Mouse (Mus musculus) ES-Bruce4 (cell line): Measurements from ENCODE around the gene Foxl1. TPM values are rescaled to one million over a fixed set of nuclear protein-coding genes. Genes with fewer than 3 reads are reported as not detected.
A peak's percentile ranks its signal among the peaks of the same experiment; 100 is the strongest.

Experiments used
- H3K27ac ChIP-seq: 2 replicates; pipeline ENCODE4 v1.5.1; 2012; ENCODE audit warnings: low read length, inconsistent platforms; ENCODE audit not compliant: insufficient read depth
- H3K27me3 ChIP-seq: 2 replicates; pipeline ENCODE4 v1.6.1; 2012; ENCODE audit warnings: mild to moderate bottlenecking, low read length, inconsistent platforms; ENCODE audit not compliant: control insufficient read depth, poor library complexity, insufficient read depth, severe bottlenecking
- H3K36me3 ChIP-seq: 2 replicates; pipeline ENCODE4 v1.6.1; 2012; ENCODE audit warnings: inconsistent platforms, mild to moderate bottlenecking, low read length, moderate library complexity; ENCODE audit not compliant: control insufficient read depth, poor library complexity, insufficient read depth, severe bottlenecking
- H3K4me1 ChIP-seq: one replicate; pipeline ENCODE4 v1.8.1; 2011; ENCODE audit warnings: low read length; ENCODE audit not compliant: control insufficient read depth, insufficient read depth
- H3K4me3 ChIP-seq: 2 replicates; pipeline ENCODE4 v1.5.1; 2011; ENCODE audit warnings: low read depth, mild to moderate bottlenecking, low read length
- H3K9ac ChIP-seq: 2 replicates; pipeline ENCODE4 v1.6.1; 2012; ENCODE audit warnings: low read depth, mild to moderate bottlenecking, inconsistent platforms; ENCODE audit not compliant: poor library complexity, severe bottlenecking
- H3K9me3 ChIP-seq: replicated peaks from 2 replicates; pipeline ENCODE4 v1.6.1; 2012; ENCODE audit warnings: mild to moderate bottlenecking, low read length, inconsistent platforms; ENCODE audit not compliant: control insufficient read depth, poor library complexity, insufficient read depth, severe bottlenecking
- CTCF ChIP-seq: IDR thresholded peaks from one replicate; pipeline ENCODE4 v1.8.1; 2011; ENCODE audit warnings: low read depth, low read length
- EP300 ChIP-seq: IDR thresholded peaks from 2 replicates; pipeline ENCODE4 v1.6.1; 2011; ENCODE audit warnings: low read depth, low read length; ENCODE audit not compliant: insufficient read depth
- POLR2A ChIP-seq: IDR thresholded peaks from one replicate; pipeline ENCODE4 v1.8.1; 2011; ENCODE audit warnings: low read length; ENCODE audit not compliant: insufficient read depth
- polyA plus RNA-seq: library from polyadenylated mRNA; stranded (reverse); fragments of >200 nt; gene quantifications from 2 replicates; pipeline ENCODE4 v1.2.4, GENCODE M21; 2011; ENCODE audit warnings: low read depth; ENCODE audit not compliant: missing spikeins, insufficient read depth, insufficient read length

The Foxl1 gene
- polyA plus RNA-seq, 1 experiment, result not detected

GRCm38 (mm10) chr8:121107668-121108656 is 19.8 kb upstream of the Foxl1 start, which contains the start of gene Mthfsd:
Mthfsd (minus strand) TSS chr8:121108392.
- Histone ChIP-seq H3K4me1 (no peaks in the 10 kb centered on the region), H3K9me3 (no peaks in the 10 kb centered on the region), H3K4me3 (peak within 1 kb of the TSS; percentile 88), H3K27me3 (no peaks in the 10 kb centered on the region), H3K9ac (peak within 1 kb of the TSS; percentile 69), H3K36me3 (no peaks in the 10 kb centered on the region), H3K27ac (no peak within 1 kb of the TSS)
- peak; percentile 89 for TF ChIP-seq POLR2A
- no peak for TF ChIP-seq EP300
- no peak for TF ChIP-seq CTCF

- H3K27ac ChIP-seq, result no peak overlapping the region
- TF ChIP-seq EP300 (no peak), CTCF (no peak), POLR2A (no peak)
- no peaks in the 10 kb centered on the region for H3K36me3 ChIP-seq
- no peaks in the 10 kb centered on the region for H3K9me3 ChIP-seq
- no peaks in the 10 kb centered on the region for H3K27me3 ChIP-seq
- H3K4me3 ChIP-seq, result peak overlapping the region; percentile 88
- peak overlapping the region; percentile 69 for H3K9ac ChIP-seq
- no peaks in the 10 kb centered on the region for H3K4me1 ChIP-seq
Observed at GRCm38 (mm10) chr8:121108657-121109056, 19.1 kb upstream of the Foxl1 start.

GRCm38 (mm10) chr8:121111145-121111907 is 16.4 kb upstream of the Foxl1 start:
- no peaks in the 10 kb centered on the region for H3K4me1 ChIP-seq
- no peaks in the 10 kb centered on the region for H3K36me3 ChIP-seq
- H3K27ac ChIP-seq, result no peak overlapping the region
- H3K9me3 ChIP-seq, result no peaks in the 10 kb centered on the region
- TF ChIP-seq EP300 (no peak), POLR2A (no peak), CTCF (no peak)
- no peak overlapping the region for H3K9ac ChIP-seq
- H3K4me3 ChIP-seq, result no peak overlapping the region
- H3K27me3 ChIP-seq, result peaks cover 18% of the 10 kb centered on the region

GRCm38 (mm10) chr8:121113261-121113660 is 14.5 kb upstream of the Foxl1 start:
- Histone ChIP-seq H3K9me3 (no peaks in the 10 kb centered on the region), H3K27ac (no peak overlapping the region), H3K4me3 (no peak overlapping the region), H3K9ac (peak overlapping the region; percentile 8; the same call in 1 of the 2 replicates), H3K4me1 (no peaks in the 10 kb centered on the region), H3K36me3 (no peaks in the 10 kb centered on the region), H3K27me3 (peaks cover 36% of the 10 kb centered on the region)
- TF ChIP-seq CTCF, result peak; percentile 98
- no peak for TF ChIP-seq POLR2A

GRCm38 (mm10) chr8:121115136-121115535 is 12.6 kb upstream of the Foxl1 start:
- Histone ChIP-seq H3K4me3 (no peak overlapping the region), H3K36me3 (no peaks in the 10 kb centered on the region), H3K27ac (no peak overlapping the region), H3K4me1 (no peaks in the 10 kb centered on the region), H3K27me3 (peaks cover 50% of the 10 kb centered on the region), H3K9ac (0 out of 2 replicates have a peak overlapping the region, but pooled peaks have one; percentile 20), H3K9me3 (no peaks in the 10 kb centered on the region)
- TF ChIP-seq EP300 (no peak), POLR2A (no peak), CTCF (no peak)

- Histone ChIP-seq H3K36me3 (no peaks in the 10 kb centered on the region), H3K9ac (peak within 1 kb of the TSS; percentile 85), H3K4me3 (peak within 1 kb of the TSS; percentile 66), H3K27ac (no peak within 1 kb of the TSS), H3K9me3 (no peaks in the 10 kb centered on the region), H3K27me3 (peaks cover 57% of the 10 kb centered on the region), H3K4me1 (no peaks in the 10 kb centered on the region)
- TF ChIP-seq EP300 (no peak), CTCF (no peak), POLR2A (no peak)
Observed at GRCm38 (mm10) chr8:121115948-121116347, 11.8 kb upstream of the Foxl1 start, which contains the start of gene Foxc2. Foxc2 (plus strand) TSS chr8:121116171.
